Mouse (Mus musculus): ENCODE data around the gene Clec2g.

The Clec2g gene

DNA sequence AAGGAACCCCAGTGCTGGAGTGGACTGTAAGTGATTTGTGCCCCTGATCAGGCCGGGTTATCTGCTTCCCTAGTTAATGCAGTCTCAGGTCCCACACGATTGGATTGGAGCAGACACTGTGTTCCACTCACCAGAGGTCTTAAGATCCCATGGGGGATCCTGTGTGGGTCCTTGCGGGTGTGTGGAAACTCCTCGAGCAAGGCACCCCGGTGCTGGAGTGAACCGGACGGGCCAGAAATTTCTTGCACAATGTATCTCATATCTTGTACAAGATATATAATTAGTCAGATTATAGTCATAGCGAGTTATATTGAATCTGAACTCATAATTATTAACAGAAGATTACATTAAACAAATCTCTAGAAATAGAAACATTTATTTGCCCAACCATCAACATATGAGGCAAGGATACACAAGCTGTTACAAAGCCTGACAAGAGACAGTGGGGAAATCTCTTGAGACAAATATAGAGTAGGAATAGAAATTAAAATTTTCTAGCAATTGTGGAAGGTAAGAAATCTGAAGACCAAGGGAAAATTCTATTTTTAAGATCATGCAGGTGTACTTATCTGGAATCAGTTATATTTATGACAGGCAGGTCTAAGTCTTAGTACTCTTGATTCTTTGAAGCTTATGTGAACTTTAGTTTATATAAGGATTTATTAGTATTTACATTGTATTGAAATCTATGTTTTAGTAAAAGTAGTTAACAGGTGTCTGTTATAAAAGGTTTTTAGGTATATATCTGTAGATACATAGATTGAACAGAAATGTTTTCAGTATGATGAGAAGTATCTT, 93.5 kb downstream of the Clec2g start:
- DNase-seq: no peak

DNA sequence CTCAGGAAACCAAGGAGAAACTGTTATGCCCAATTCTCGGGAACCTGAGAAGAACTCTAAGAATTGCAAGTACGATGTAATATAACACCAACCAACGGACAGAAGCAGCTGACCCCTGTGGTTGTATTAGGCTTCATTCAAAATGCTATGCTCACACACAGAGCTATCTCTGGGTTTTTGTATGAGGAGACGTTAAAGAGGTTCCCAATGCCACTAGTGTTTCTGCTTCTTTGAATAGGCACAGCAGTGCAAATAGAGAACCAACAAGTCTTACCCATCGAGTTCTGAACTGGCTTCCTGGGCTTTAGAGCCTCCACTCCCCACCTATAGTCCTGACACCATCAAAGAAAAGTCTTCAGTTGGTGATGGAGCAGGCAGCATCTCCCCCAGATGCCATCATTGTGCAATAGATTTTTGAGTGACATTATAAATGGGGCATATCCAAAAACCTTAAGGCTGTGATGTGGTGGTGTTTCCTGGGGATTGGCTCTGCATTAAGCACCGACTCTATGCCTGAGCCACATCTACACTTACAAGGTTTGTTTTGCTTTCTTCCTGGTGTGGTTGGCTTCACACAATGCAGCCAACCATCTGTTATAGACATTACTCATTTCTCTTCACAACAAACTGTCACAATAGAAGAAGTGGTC, 96.1 kb downstream of the Clec2g start:
- DNase-seq: no peak

DNA sequence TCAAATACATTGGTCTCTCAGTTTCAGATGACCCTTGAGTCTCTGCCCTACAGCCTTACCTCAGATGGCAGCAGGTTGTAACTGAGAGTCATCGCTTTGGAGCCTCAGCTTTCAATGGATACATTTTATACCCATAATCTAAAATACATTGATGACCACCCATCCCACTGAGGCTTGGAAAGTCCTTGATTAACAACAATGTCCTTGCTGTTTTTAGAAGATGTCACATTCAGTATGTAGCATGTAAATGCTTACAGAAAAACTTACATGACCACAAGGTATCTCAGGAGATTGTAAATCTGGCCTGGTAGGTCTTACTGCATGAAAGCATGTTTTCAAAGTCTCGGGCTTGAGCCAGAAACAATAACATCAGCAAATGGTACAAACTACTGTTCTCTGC, 96.8 kb downstream of the Clec2g start:
- no peak for DNase-seq

DNA sequence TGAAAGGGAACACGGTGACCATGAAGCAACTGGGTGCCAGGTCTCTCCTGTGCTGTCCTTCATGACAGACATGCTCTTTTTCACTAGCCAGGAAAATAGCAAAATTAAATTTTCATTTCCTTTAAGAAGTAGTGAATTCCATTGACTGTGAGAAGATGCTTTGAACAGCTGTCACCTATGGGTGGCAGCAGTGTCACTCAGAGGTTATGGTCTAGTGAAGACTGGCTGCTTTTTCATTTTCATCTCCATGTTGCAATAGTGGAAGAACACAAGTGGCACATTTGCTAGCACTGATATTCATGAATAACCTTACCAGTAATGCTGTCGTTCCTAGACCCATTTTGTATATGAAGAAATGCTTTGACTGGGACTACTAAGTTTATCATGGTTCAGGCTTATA, 99.2 kb downstream of the Clec2g start:
- DNase-seq: peak; percentile 26

Data from kidney, postnatal 10 days (tissue).